Mouse (Mus musculus) adrenal gland, adult 8-10 months (tissue): Measurements from ENCODE around the gene Gm21188. TPM values are rescaled to one million over a fixed set of nuclear protein-coding genes. Genes with fewer than 3 reads are reported as not detected.
"Not testable (repeated sequence)": the region's sequence is repeated elsewhere in the genome, so short reads cannot be mapped to it uniquely, and the experiment has no call there.

Experiments used
- DNase-seq: peaks from one replicate; pipeline ENCODE4 v3.0.0; 2022
- total RNA-seq, 4 experiments: library from RNA; stranded (reverse); gene quantifications; 2 replicates each; pipeline ENCODE4 v1.2.4; 2022

The Gm21188 gene
- under 1 TPM in 3 of 4 experiments, not detected in 1; 0.21 to 0.54 (median 0.25) TPM for total RNA-seq

DNA sequence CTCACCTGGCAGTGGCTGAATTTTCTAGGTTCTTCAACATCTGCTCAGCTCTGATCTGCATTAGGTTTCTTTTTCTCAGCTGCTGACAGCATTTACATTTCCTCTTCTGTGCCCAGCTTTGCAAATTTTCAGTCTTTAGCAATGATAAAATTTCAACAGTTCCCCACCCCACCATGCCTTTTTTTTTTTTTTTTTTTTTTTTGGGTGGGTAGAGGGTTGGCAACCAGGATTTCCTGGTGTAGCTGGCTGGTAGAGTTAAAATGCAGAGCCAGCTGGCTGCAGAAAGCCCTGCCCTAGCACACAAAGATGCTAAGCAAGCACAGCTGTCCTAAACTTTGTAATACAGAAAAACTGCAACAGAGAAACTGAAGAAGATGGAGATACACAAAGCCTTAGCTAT, at the start of gene Gm21188:
Gene Gm21188, minus strand, starts transcription at position 110 of the 400 bp plus-strand sequence.
- DNase-seq = not testable (repeated sequence)

DNA sequence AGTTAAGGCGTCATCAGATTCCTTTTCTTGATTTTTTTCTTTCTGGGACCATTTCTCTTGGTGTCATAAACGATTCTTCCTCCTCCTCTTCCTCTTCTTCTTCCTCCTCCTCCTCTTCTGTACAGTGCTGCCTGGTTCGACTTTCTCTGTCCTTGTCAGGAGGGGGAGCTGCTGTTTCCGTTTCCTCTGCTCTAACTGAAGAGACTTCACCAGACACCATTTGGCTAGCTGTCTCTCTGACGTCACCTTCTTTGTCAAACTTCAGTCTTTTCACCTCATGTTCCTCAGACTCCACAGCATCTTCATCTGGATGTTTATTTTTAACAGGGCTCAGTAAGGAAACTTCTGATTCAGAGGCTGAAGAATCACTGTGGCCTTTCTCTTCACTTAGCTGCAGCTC, 47.3 kb upstream of the Gm21188 start:
- DNase-seq = not testable (repeated sequence)

DNA sequence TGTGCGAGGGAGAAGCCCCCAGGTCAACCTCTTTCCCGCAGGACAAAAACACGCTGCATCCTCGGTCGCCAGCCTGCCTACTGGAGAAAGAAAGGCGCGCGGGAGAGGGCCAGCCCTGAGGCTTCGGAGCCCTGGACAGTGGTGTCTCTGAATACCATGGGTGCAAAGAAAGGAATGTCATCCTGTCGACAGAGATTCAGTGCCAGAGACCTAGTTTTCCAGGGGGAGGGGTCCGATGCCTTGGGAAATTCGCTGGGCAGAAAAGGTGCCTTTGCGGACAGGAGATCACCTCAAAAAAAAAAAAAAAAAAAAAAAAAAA, 44.9 kb upstream of the Gm21188 start:
- DNase-seq = not testable (repeated sequence)

DNA sequence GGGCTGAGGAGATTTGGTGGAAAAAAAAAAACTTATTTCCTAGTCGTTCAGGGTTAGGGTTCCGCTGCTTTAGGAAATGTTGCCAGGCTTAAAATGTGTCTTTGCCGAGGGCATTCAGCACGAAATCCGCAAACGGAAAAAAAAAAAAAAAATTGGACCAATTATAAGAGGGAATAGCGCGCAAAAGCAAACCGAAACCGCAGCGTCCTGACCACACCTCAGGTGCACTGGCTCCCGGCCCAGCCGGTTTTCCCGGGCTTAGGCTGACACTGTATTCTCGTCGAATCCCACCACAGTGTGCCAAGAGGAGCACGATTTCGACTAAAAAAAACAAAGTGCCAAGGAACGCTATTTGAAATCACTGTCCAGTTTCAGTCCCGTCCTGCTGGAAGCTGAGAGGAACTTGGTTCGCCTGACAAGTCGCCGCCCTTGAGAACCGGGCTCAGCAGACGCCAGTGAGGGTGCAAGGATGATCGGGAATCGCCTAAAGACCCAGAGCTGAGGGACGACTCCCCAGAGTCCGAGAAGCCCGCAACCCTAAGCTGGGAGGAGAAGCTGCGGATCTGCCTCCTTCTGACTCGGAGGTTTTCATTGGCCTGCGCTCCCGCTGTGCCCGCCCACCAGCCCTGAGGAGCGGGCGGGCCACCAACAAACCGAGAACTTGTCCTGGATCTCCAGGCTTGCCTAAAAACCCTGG, 44.4 kb upstream of the Gm21188 start:
- not testable (repeated sequence) for DNase-seq

DNA sequence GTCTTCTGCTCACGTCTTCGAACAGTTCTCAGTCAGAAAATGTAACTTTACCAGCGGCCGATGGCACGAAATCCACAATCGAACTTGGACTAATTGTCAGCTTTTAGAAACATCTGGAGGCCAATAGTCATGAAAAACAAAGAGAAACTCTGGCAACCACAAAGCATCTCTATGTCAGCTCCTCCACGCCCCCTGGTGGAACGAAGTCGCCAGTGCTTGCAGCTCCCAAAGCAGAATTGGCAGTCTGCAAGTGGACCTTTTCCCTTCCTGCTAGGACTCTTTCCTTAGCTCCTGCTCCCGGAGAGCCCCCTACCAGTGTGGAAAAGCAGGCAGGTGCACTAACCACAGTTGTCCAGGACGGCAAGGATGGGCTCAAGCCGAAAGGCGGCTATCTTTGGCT, 41.0 kb upstream of the Gm21188 start:
- DNase-seq = not testable (repeated sequence)

DNA sequence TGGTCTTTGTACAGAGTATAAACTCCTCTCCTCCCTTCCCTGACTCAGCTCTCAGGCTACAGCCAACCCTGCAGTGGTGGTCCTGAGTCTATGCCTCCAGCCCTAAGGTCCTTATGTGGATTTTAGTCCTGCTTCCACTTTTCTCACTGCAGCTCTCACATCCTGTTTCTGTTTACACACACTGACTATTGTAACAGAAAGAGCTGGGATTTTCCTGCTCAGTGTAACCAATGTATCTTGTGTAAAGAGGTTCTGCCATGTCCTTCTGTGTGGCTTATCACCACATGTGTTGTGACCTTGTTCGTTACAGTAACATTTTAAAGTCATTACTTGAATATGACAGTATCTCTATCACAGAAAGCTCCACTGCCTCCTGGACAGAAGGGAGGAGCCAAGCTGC, 27.6 kb upstream of the Gm21188 start:
- DNase-seq = not testable (repeated sequence)

DNA sequence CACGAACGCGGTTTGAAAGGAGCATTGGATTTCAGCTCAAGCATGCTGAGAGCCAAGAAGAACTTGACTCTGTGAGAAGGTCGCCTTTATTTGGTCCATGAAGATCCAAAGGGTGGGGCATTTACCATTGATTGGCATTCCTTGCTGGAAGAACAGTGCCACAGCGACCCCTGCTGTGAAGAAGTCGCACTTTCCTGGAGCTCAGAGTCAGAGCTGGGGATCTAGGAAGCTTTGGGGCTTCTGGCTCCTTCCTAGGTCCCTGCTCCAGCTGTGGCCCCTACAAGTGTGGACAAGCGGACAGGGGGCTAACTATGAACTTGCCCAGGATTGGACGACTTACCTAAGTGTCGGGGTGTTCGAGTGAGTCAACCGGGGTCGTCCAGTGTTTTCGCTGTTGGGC, 18.9 kb upstream of the Gm21188 start:
- DNase-seq = not testable (repeated sequence)

DNA sequence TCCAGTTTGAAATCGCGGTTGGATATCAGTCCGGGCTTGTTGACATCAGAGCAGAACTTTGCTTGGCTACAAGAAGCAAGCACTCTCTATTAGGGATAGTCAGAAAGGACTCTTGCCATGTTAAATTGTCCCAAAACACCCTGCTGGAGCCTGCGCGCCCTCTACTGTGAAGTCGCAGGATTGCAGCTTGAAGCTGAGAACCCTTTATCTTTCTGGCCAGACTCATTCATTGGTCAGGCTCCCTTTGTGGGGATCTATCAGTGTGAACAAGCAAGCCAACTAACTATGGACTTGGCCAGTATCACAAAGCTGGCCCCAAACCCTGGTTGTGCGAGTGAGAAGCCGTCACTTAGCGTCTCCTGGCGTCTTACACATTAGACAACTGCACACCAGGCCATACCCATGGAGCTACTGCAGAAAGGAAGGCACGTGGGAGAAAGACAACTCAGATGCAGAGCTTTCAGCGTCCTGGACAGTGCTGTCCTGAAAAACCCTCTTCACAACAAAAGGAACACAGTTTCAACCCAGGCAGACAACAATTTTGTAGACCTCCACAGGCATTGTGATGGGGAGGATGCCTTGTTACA, 18.1 kb upstream of the Gm21188 start:
- not testable (repeated sequence) for DNase-seq

DNA sequence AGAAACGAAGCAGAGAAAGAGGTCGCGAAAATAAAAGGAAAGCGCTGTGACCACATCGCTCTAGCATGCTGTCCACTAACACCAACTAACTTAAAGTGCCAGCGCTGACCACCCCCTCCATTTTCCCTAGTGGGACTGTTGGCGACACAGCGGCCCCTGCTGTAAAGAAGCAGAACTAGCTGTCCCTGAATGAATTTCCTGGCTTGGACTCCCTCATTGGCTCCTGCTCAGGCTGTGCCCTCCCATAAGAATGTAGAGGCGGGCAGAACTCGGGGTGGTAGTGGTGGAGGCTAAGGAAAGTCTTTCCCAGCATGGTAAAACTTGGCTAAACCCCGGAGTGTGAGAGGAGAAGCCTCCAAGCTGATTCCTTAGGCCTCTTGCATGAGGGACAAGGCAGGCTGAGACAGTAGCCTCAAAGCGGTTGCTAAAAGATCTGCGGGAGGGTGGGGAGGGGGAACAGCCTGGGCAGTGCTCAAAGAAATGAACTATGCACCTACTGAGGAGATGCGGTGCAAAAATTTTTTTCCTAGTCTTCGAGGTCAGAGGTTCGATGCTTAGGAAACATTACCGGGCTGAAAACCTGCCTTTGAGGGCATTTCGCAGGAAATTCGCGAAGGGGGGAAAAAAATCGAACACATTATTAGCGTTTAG, 11.6 kb upstream of the Gm21188 start:
- not testable (repeated sequence) for DNase-seq

DNA sequence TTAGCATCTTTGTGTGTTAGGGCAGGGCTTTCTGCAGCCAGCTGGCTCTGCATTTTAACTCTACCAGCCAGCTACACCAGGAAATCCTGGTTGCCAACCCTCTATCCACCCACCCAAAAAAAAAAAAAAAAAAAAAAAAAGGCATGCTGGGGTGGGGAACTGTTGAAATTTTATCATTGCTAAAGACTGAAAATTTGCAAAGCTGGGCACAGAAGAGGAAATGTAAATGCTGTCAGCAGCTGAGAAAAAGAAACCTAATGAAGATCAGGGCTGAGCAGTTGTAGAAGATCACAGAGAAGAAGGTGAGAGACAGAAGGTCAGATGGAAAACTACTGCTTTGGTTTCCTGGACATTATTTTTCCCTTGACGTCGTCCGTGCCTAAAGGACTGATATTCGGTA, 10.9 kb upstream of the Gm21188 start:
- DNase-seq = not testable (repeated sequence)

DNA sequence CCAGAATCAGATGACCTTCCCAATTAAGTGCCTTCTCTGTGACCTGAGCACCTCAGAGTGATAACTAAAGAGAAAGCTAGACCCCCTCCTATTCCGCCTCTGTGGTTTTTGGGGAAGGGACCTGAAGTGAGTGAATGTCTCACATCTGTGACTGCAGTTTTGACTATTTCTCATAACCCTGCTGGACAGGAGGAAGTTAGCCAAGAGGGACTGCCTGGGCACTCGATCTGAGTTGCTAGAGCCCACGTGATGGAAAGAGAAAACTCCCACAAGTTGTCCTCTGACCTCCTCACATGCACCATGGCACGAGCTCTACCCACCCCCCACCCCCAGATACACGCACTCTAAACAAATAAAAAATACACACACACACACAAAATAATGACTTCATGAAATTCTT, 3.4 kb downstream of the Gm21188 start:
- not testable (repeated sequence) for DNase-seq

DNA sequence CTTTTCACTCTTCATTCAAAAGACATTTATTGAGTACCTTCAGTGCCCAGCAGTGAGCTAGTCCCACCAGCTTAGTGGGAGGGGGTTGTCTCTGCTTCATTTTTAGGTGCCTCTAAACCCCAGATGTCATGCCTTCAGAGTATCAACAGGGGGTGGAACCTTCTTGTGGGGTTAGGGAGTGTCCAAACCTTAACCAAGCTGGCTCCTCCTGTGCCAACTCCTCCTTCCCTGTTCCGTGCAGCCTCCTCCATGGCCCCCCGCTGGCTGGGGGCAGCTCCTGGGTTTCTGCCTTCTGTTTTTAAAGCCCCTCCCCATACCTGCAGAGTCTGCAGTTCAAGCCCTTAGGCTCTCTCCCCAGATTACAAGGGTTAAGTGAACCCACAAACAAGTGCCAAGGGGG, 3.8 kb downstream of the Gm21188 start:
- DNase-seq = not testable (repeated sequence)

DNA sequence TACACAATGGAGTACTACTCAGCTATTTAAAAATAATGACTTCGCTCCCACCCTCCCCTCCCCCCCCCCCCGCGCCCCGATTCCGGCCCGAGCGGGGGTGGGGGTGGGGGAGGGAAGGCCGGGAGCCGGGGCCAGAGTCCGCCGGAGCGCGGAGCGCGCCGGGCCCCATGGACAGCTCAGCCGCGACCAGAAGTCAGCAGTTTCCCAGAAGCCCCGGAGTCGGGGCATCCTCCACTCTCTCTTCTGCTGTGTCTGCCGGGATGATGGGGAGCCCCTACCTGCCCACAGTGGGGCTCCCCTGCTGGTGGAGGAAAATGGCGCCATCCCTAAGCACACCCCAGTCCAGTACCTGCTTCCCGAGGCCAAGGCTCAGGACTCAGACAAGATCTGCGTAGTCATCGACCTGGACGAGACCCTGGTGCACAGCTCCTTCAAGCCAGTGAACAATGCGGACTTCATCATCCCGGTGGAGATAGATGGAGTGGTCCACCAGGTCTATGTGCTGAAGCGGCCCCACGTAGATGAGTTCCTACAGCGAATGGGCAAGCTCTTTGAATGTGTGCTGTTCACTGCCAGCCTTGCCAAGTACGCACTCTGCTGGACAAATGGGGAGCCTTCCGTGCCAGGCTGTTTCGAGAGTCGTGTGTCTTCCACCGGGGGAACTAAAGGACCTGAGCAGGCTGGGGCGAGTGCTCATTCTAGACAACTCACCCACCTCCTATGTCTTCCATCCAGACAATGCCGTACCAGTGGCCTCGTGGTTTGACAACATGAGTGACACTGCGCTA, 5.4 kb downstream of the Gm21188 start:
- DNase-seq = not testable (repeated sequence)

DNA sequence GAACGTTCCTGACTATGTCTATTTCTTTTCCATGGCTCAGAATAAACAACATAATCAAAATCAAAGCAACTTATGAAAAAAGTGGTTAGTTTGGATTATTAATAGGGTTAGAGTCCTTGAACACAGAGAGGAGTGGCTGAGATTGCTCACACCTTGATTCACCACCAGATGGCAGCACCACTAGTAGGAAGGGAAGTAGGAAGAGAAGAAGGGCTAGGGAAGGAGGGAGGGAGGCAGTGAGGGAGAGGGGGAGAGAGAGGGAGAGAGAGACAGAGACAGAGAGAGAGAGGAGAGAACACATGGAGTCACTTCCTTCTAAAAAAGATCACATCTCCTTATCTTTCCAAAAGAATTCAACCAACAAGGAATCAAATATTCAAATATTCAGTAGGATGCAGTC, 10.8 kb downstream of the Gm21188 start:
- not testable (repeated sequence) for DNase-seq

DNA sequence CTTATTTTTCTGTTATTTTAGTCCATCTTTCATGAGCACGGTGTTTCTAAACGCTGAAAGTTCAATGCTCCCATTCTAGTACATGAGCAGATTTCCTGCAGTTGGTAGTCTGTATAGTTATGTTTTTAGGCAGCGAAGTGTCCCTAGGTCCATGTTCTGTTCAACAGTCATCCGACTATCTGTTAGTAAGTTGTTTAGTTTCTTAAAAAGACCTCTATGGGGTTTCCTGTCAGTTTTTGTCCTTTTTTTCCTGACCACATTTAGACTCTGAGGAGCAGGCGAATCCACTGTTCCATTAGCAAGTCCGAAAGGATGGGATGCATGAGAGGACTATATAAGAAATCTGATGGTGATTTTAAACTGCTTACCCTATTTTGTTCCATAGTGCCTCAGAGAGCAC, 14.1 kb downstream of the Gm21188 start:
- DNase-seq = not testable (repeated sequence)

DNA sequence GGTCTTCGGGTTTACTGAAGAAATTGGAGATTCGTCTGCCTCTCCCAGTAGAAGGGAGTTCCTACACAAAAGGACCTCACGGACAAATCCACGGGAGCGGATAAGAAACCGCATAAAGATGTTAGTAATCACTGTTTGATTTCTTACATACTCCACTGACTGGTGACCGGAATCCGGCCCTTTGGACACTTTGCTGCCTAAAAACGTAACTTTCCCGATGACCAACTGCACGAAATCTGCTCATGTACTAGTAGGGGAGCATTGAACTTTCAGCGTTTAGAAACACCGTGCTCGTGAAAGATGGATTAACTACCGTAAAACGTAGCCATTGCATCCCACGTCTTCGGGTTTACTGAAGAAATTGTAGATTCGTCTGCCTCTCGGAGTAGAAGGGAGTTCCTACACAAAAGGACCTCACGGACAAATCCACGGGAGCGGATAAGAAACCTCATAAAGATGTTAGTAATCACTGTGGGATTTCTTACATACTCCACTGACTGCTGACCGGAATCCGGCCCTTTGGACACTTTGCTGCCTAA, 15.3 kb downstream of the Gm21188 start:
- not testable (repeated sequence) for DNase-seq

DNA sequence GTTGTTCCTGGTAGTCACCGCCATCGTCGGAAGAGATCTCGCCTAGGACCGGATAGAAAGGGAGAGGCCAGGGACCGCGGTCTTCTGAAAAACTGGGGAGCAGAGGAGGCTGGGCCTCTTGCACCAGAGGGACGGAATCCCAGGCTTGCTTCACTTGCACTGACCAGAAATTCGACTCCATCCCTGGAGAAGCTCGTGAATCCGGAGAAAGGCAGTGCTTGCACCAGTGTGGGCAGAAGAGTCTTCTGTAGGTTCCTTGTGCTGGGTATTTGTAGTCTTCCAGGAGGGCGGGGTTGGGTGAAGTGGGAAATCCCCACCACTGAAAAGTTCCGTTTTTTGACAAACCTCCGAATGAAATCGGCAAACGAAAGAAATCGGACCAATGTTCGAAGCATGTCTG, 16.8 kb downstream of the Gm21188 start:
- not testable (repeated sequence) for DNase-seq

DNA sequence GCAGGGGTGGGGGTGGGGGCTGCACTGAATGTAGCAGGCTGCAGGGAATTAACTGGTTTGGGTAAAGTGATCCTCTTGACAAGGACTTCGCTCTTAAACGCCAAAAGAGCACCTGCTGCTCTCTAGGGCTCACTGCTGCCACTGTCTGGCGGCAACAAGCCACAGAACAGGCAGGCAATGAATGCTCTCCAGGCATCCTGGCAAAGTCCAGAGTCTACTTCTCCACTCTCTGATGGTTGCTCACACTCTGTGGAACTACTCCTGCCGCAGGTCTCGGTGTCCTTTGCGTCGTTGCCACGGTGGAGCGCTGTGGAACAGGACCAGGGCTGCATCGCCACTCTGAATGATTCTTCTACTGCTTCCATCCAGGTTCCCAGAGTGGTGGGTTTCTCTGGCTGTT, 17.4 kb downstream of the Gm21188 start:
- not testable (repeated sequence) for DNase-seq

DNA sequence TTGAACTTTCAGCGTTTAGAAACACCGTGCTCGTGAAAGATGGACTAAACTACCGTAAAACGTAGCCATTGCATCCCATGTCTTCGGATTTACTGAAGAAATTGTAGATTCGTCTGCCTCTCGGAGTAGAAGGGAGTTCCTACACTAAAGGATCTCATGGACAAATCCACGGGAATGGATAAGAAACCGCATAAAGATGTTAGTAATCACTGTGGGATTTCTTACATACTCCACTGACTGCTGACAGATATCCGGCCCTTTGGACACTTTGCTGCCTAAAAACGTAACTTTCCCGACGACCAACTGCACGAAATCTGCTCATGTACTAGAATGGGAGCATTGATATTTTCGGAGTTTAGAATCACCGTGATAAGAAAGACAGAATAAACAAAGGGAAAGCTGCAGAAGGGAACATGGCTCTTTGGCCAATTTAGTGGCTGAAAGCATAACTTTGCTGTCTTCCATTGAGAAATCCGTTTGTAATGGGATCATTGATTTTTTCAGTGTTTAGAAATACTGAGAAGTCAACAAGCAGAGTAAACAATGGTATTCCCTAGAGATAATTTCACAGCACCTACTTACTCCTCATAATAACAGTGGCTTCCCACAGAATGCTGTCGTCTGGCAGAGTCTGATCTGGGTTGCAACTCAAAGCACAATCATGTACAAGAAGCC, 18.3 kb downstream of the Gm21188 start:
- DNase-seq = not testable (repeated sequence)

DNA sequence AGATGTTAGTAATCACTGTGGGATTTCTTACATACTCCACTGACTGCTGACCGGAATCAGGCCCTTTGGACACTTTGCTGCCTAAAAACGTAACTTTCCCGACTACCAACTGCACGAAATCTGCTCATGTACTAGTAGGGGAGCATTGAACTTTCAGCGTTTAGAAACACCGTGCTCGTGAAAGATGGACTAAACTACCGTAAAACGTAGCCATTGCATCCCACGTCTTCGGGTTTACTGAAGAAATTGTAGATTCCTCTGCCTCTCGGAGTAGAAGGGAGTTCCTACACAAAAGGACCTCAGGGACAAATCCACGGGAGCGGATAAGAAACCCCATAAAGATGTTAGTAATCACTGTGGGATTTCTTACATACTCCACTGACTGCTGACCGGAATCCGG, 20.3 kb downstream of the Gm21188 start:
- DNase-seq = not testable (repeated sequence)

DNA sequence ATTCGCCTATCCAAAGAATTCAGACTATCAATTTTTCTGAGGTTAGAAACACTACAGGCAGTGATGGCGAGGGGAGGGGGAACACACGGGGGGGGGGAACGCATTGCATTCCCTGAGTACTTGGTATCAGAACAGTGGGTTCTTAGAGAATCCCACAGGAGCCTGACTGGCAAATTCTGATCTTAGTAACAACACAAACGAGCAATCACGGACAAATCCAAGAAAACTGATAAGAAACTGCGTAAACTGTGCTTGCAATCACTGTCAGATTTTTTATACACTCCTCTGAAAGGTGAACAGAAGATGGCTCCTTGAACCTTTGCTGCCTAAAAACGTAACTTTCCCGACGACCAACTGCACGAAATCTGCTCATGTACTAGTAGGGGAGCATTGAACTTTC, 24.6 kb downstream of the Gm21188 start:
- DNase-seq = not testable (repeated sequence)

DNA sequence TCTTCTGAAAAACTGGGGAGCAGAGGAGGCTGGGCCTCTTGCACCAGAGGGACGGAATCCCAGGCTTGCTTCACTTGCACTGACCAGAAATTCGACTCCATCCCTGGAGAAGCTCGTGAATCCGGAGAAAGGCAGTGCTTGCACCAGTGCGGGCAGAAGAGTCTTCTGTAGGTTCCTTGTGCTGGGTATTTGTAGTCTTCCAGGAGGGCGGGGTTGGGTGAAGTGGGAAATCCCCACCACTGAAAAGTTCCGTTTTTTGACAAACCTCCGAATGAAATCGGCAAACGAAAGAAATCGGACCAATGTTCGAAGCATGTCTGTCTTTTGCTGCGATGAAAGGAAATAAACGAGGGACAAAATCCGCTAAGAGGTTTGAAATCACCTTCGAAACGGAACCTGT, 25.1 kb downstream of the Gm21188 start, which contains the start of gene Gm36079:
Gene Gm36079, minus strand, starts transcription at position 101 of the 400 bp plus-strand sequence.
- not testable (repeated sequence) for DNase-seq
